Mouse (Mus musculus) midbrain, embryonic 10.5 days (tissue): ENCODE data around the gene Prkag2. TPM values are rescaled to one million over a fixed set of nuclear protein-coding genes. Genes with fewer than 3 reads are reported as not detected.
"Not testable (repeated sequence)": the region's sequence is repeated elsewhere in the genome, so short reads cannot be mapped to it uniquely, and the experiment has no call there.

ENCODE experiments used
- DNase-seq: peaks from one replicate; pipeline ENCODE4 v3.0.0-alpha.2; 2017; ENCODE audit warnings: low spot score
- H3K27ac ChIP-seq: fragments of 300-500 bp; sonication (generic); replicated peaks from 2 replicates; pipeline ENCODE4 v1.5.1; 2016; ENCODE audit warnings: mild to moderate bottlenecking
- H3K27me3 ChIP-seq: fragments of 300-500 bp; sonication (generic); 2 replicates; pipeline ENCODE4 v1.6.1; 2016; ENCODE audit warnings: low read depth, mild to moderate bottlenecking; ENCODE audit not compliant: poor library complexity, severe bottlenecking
- H3K36me3 ChIP-seq: fragments of 300-500 bp; sonication (generic); 2 replicates; pipeline ENCODE4 v1.6.1; 2016; ENCODE audit warnings: mild to moderate bottlenecking, moderate library complexity
- H3K4me1 ChIP-seq: fragments of 300-500 bp; sonication (generic); 2 replicates; pipeline ENCODE4 v1.6.1; 2016
- H3K4me3 ChIP-seq: fragments of 300-500 bp; sonication (generic); 2 replicates; pipeline ENCODE4 v1.5.1; 2016; ENCODE audit warnings: mild to moderate bottlenecking, moderate library complexity
- H3K9me3 ChIP-seq: fragments of 300-500 bp; sonication (generic); replicated peaks from 2 replicates; pipeline ENCODE4 v1.6.1; 2016; ENCODE audit warnings: mild to moderate bottlenecking
- WGBS: fragments of 180-500 bp; shearing (Covaris S2); methylation state at CpG from one replicate; pipeline ENCODE4 v1.1.7; 2016; 5-methylcytosine and 5-hydroxymethylcytosine counted together
- polyA plus RNA-seq: library from polyadenylated mRNA; unstranded; fragments of >200 nt; fragmentation: Nextera tagmentation; extraction: Ambion mirVana; gene quantifications from 2 replicates; pipeline ENCODE4 v1.2.1, GENCODE M21; 2016

The Prkag2 gene
- polyA plus RNA-seq, 1 experiment from 2014 or later, result 48.7 TPM

- no peaks in the 10 kb centered on the region for H3K9me3 ChIP-seq
- DNase-seq, result no peak
- no peak overlapping the region for H3K27ac ChIP-seq
- WGBS, result 85% methylated on average over 3 of the region's 3 CpGs
- H3K4me3 ChIP-seq, result no peak overlapping the region
- H3K27me3 ChIP-seq, result no peaks in the 10 kb centered on the region
- no peaks in the 10 kb centered on the region for H3K36me3 ChIP-seq
- H3K4me1 ChIP-seq, result no peaks in the 10 kb centered on the region
Observed at GRCm38 (mm10) chr5:24854827-24855600, 245.4 kb downstream of the Prkag2 start.

- Histone ChIP-seq H3K9me3 (no peaks in the 10 kb centered on the region), H3K4me3 (no peak overlapping the region), H3K4me1 (no peaks in the 10 kb centered on the region), H3K27me3 (no peaks in the 10 kb centered on the region), H3K27ac (no peak overlapping the region), H3K36me3 (no peaks in the 10 kb centered on the region)
- no peak for DNase-seq
- 88% methylated on average over 3 of the region's 3 CpGs for whole genome bisulfite sequencing
Observed at GRCm38 (mm10) chr5:24854256-24854655, 246.2 kb downstream of the Prkag2 start.

GRCm38 (mm10) chr5:24848261-24848660, 252.2 kb downstream of the Prkag2 start:
- not testable (repeated sequence) for DNase-seq, H3K36me3 ChIP-seq, H3K27me3 ChIP-seq, H3K27ac ChIP-seq, H3K4me1 ChIP-seq, H3K4me3 ChIP-seq, H3K9me3 ChIP-seq
- 86% methylated on average over 14 of the region's 14 CpGs for WGBS

DNA sequence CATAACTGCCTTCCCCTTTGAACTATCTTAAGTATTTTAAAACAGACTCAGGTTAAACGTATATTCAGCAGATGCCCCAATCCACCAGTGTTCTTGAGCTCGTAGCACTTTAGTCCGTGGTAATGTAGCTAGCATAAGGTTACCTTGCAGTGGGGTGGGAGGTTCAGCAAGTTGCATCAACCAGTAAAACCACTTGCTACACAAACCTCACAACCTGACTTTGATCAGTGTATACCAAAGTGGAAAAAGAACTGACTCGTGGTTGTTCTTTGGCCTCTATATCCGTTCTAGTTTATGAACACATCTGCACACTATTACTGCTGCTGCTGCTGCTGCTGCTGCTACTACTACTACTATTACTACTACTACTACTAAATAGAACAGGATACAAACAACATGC, 256.6 kb downstream of the Prkag2 start:
- H3K36me3 ChIP-seq, result 0 out of 2 replicates have a peak, but pooled peaks cover 1% of the 10 kb centered on the region
- peak overlapping the region; percentile 98; the same call in 1 of the 2 replicates for H3K27ac ChIP-seq
- DNase-seq, result no peak
- 94% methylated on average over 5 of the region's 5 CpGs for WGBS
- H3K4me1 ChIP-seq, result peaks cover 33% of the 10 kb centered on the region
- H3K4me3 ChIP-seq, result no peak overlapping the region
- H3K9me3 ChIP-seq, result no peaks in the 10 kb centered on the region
- H3K27me3 ChIP-seq, result no peaks in the 10 kb centered on the region

- WGBS, result 4% methylated on average over 21 of the region's 21 CpGs
- no peak for DNase-seq
- H3K9me3 ChIP-seq, result no peaks in the 10 kb centered on the region
- H3K27ac ChIP-seq, result peak overlapping the region; percentile 98
- H3K4me1 ChIP-seq, result peaks cover 33% of the 10 kb centered on the region
- 0 out of 2 replicates have a peak, but pooled peaks cover 5% of the 10 kb centered on the region for H3K36me3 ChIP-seq
- H3K4me3 ChIP-seq, result peak overlapping the region; percentile 93
- no peaks in the 10 kb centered on the region for H3K27me3 ChIP-seq
Observed at GRCm38 (mm10) chr5:24843103-24843475, 257.4 kb downstream of the Prkag2 start.

DNA sequence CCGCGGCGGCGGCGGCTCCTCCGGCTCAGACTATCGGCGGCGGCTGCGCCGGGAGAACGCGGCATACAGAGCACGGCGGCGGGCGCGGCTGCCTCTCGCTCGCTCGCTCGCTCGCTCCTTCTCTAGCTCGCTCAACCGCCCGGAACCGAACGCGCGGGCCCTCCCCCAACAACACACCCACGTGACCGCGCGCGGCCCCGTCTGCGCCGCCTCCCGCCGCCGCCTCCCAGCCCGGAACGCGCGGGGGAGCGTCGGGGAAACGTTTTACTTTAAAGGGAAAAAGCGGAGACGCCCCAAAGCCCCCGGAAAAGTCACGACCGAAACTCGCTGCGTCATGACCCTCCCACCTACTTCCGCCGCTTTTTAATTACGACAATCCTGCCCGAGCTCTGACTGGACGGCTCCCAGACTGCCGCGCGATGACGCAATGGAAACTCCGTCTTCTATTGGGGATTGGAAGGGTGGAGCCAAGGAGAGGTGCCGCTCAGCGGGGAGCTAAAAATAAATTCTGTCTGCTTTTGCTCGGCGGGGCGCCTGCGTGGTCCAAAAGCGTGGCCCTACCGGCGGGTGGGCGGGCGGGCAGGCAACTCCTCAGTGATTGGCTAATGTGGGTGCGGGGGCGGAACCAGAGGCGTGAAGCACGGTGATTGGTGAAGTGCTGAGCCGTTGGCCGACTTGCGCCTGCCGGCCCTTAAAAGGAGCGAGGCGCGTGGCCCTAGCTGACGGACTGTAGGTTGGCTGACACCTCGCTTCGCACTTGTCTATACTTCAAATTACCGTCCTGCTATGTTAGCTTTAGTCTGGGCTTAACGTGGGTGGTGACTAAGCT, 258.0 kb downstream of the Prkag2 start, which contains the start of gene Rheb:
TSS of gene Rheb (minus strand) at position 351 of the 829 bp plus-strand sequence.
- 1% methylated on average over 92 of the region's 92 CpGs for WGBS
- H3K9me3 ChIP-seq, result no peaks in the 10 kb centered on the region
- peak within 1 kb of the TSS; percentile 93 for H3K4me3 ChIP-seq
- H3K27me3 ChIP-seq, result no peaks in the 10 kb centered on the region
- peak; percentile 99 for DNase-seq
- H3K27ac ChIP-seq, result peak within 1 kb of the TSS; percentile 98
- H3K4me1 ChIP-seq, result peaks cover 35% of the 10 kb centered on the region
- H3K36me3 ChIP-seq, result 0 out of 2 replicates have a peak, but pooled peaks cover 5% of the 10 kb centered on the region

- Histone ChIP-seq H3K27me3 (no peaks in the 10 kb centered on the region), H3K9me3 (no peaks in the 10 kb centered on the region), H3K4me1 (peaks cover 36% of the 10 kb centered on the region), H3K4me3 (peak overlapping the region; percentile 93), H3K36me3 (0 out of 2 replicates have a peak, but pooled peaks cover 5% of the 10 kb centered on the region), H3K27ac (peak overlapping the region; percentile 98)
- WGBS, result under 1% methylated on average over 50 of the region's 50 CpGs
- peak; percentile 70 for DNase-seq
Observed at GRCm38 (mm10) chr5:24841662-24842273, 258.7 kb downstream of the Prkag2 start.

DNA sequence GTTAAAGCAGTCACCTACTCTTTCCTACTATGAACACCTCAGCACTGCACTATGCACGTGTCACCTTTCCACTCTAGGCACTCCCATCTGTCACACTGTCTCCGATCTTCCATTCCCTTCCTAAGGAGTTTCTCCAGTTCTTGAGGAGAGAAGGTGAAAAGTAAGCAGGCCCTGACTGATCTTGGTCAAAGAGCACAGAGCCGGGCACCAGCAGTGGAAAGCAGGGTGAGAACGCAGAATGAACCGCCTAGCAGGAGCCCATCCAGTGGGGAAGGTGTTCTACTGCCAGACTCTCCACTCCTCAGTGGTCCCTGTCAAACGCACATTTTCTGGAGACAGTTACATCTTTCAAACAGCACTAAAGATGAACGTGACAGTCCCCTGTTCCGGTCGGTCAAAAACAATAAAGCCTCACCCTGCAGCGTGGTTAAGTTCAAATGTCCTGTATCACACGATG, 259.4 kb downstream of the Prkag2 start:
- Histone ChIP-seq H3K4me1 (peaks cover 36% of the 10 kb centered on the region), H3K9me3 (no peaks in the 10 kb centered on the region), H3K36me3 (0 out of 2 replicates have a peak, but pooled peaks cover 5% of the 10 kb centered on the region), H3K27ac (peak overlapping the region; percentile 98), H3K27me3 (no peaks in the 10 kb centered on the region), H3K4me3 (peak overlapping the region; percentile 93)
- 33% methylated on average over 11 of the region's 11 CpGs for WGBS
- peak; percentile 19 for DNase-seq

DNA sequence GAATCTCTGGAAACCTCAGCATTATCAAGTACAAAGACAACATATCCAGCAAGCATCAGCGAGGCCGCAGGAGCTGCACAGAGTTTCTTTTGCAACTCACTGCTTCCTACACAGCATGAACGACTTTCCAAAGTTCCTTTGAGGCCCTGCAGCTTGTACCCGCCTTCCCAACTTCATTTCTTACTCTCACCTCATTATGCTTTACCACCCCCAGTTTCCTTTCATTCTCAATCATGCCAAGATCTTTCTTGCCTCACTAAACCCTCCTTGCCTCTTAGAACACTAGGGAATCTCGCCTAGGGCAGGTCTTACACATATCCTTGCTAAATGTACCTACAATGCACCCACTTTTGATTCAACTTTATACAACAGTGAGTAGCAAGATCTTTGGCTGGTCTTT, 266.0 kb downstream of the Prkag2 start:
- WGBS, result 89% methylated on average over 5 of the region's 5 CpGs
- no peak for DNase-seq
- Histone ChIP-seq H3K9me3 (no peaks in the 10 kb centered on the region), H3K4me3 (no peak overlapping the region), H3K27ac (no peak overlapping the region), H3K36me3 (0 out of 2 replicates have a peak, but pooled peaks cover 5% of the 10 kb centered on the region), H3K4me1 (peaks cover 3% of the 10 kb centered on the region; the same call in 1 of the 2 replicates), H3K27me3 (no peaks in the 10 kb centered on the region)

GRCm38 (mm10) chr5:24831912-24832311, 268.5 kb downstream of the Prkag2 start:
- H3K4me3 ChIP-seq, result no peak overlapping the region
- H3K36me3 ChIP-seq, result no peaks in the 10 kb centered on the region
- no peaks in the 10 kb centered on the region for H3K9me3 ChIP-seq
- 93% methylated on average over 3 of the region's 3 CpGs for WGBS
- no peaks in the 10 kb centered on the region for H3K4me1 ChIP-seq
- no peak overlapping the region for H3K27ac ChIP-seq
- DNase-seq, result no peak
- no peaks in the 10 kb centered on the region for H3K27me3 ChIP-seq

- no peak overlapping the region for H3K4me3 ChIP-seq
- 95% methylated on average over 3 of the region's 3 CpGs for WGBS
- H3K4me1 ChIP-seq, result peaks cover 5% of the 10 kb centered on the region; the same call in 1 of the 2 replicates
- no peak for DNase-seq
- no peaks in the 10 kb centered on the region for H3K27me3 ChIP-seq
- H3K36me3 ChIP-seq, result no peaks in the 10 kb centered on the region
- H3K9me3 ChIP-seq, result no peaks in the 10 kb centered on the region
- no peak overlapping the region for H3K27ac ChIP-seq
Observed at GRCm38 (mm10) chr5:24828446-24828845, 272.0 kb downstream of the Prkag2 start.

DNA sequence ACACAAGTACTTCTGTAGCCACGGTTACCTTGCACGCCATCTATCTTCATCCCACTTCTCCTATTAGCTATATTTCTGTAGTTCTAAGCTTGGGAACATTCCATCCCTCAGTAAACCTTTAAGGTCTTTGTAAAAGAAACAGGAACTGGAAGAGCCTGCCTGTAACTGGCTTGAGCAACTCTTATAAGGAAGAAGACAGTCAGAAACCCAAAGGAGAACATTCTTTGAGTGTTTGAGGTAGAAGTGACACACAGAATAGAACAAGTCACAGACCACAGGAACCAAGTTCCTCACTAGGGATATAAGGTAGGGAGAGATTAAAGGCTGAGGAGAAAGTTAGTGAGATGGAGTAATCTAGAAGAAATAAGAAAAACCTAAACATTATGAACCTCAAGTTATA, 273.3 kb downstream of the Prkag2 start:
- Histone ChIP-seq H3K36me3 (no peaks in the 10 kb centered on the region), H3K27ac (no peak overlapping the region), H3K27me3 (no peaks in the 10 kb centered on the region), H3K4me3 (no peak overlapping the region), H3K4me1 (peaks cover 5% of the 10 kb centered on the region; the same call in 1 of the 2 replicates), H3K9me3 (no peaks in the 10 kb centered on the region)
- DNase-seq, result no peak
- WGBS, result 96% methylated on average over 2 of the region's 2 CpGs
